Mouse (Mus musculus) liver, embryonic 14.5 days (tissue): ENCODE data around the gene Igf2bp3. TPM values are rescaled to one million over a fixed set of nuclear protein-coding genes. Genes with fewer than 3 reads are reported as not detected.

Source experiments
- ATAC-seq: fragments of 200-750 bp; cut with Nextera tagmentation; 2 replicates; pipeline ENCODE4 v1.8.0; 2017; ENCODE audit warnings: moderate number of reproducible peaks, mild to moderate bottlenecking, moderate library complexity; ENCODE audit not compliant: insufficient read depth
- DNase-seq, 3 experiments: peaks; one replicate each; pipeline ENCODE4 v3.0.0-alpha.2; 2012 to 2013; ENCODE audit warnings: low read depth in 3 of 3, low spot score in 3 of 3
- H3K27ac ChIP-seq: fragments of 300-500 bp; sonication (generic); 2 replicates; pipeline ENCODE4 v1.5.1; 2014; ENCODE audit warnings: moderate library complexity, mild to moderate bottlenecking, control low read depth, inconsistent platforms
- H3K27me3 ChIP-seq: fragments of 300-500 bp; sonication (generic); 2 replicates; pipeline ENCODE4 v1.6.1; 2014; ENCODE audit warnings: mild to moderate bottlenecking, low read length, moderate library complexity; ENCODE audit not compliant: control insufficient read depth, insufficient read depth
- H3K36me3 ChIP-seq: fragments of 300-500 bp; sonication (generic); replicated peaks from 2 replicates; pipeline ENCODE4 v1.6.1; 2014; ENCODE audit warnings: low read depth; ENCODE audit not compliant: control insufficient read depth, insufficient read depth
- H3K4me1 ChIP-seq, 2 experiments: fragments of 200-500 bp in 1 of 2; fragments of 300-500 bp in 1 of 2; sonication (generic) in 1 of 2; replicated peaks; 2 replicates each; pipeline ENCODE4 v1.6.1; 2012 to 2014; ENCODE audit warnings: antibody characterized with exemption in 1 of 2, inconsistent platforms in 1 of 2, low read length in 1 of 2; ENCODE audit not compliant: control insufficient read depth in 2 of 2, insufficient read depth in 2 of 2
- H3K4me2 ChIP-seq: fragments of 300-500 bp; sonication (generic); 2 replicates; pipeline ENCODE4 v1.6.1; 2014; ENCODE audit warnings: low read depth, mild to moderate bottlenecking, control low read depth, moderate library complexity
- H3K4me3 ChIP-seq, 2 experiments: fragments of 200-500 bp in 1 of 2; fragments of 300-500 bp in 1 of 2; sonication (generic) in 1 of 2; 2 replicates each; pipeline ENCODE4 v1.5.1; 2012 to 2014; ENCODE audit warnings: low read depth in 2 of 2, low read length in 2 of 2, mild to moderate bottlenecking in 2 of 2, control low read depth in 1 of 2, inconsistent platforms in 1 of 2, moderate library complexity in 1 of 2; ENCODE audit not compliant: insufficient read depth in 1 of 2
- H3K9ac ChIP-seq: fragments of 300-500 bp; sonication (generic); replicated peaks from 2 replicates; pipeline ENCODE4 v1.6.1; 2014; ENCODE audit warnings: mild to moderate bottlenecking, control low read depth, moderate library complexity
- H3K9me3 ChIP-seq: fragments of 300-500 bp; sonication (generic); 2 replicates; pipeline ENCODE4 v1.6.1; 2016; ENCODE audit warnings: low read length, mixed read lengths; ENCODE audit not compliant: control insufficient read depth
- CTCF ChIP-seq: IDR thresholded peaks from 2 replicates; pipeline ENCODE4 v1.5.1; 2016; ENCODE audit warnings: antibody characterized with exemption, low read depth, control low read depth
- EP300 ChIP-seq: IDR thresholded peaks from 2 replicates; pipeline ENCODE4 v1.6.1; 2016; ENCODE audit warnings: antibody characterized with exemption, low read depth
- WGBS: fragments of 180-500 bp; shearing (Covaris S2); extraction: QIAGEN DNeasy Blood & Tissue Kit; methylation state at CpG from one replicate; pipeline ENCODE4 v1.1.7; 2014; ENCODE audit not compliant: insufficient replicate concordance; 5-methylcytosine and 5-hydroxymethylcytosine counted together
- polyA plus RNA-seq, 2 experiments: library from polyadenylated mRNA; depleted of rRNA in 1 of 2; stranded (reverse) in 1 of 2; unstranded in 1 of 2; fragments of >200 nt; fragmentation: Nextera tagmentation in 1 of 2; extraction: Ambion mirVana in 1 of 2; gene quantifications; 2 replicates each; pipeline versions ENCODE4 v1.2.1 to v1.2.3; 2012 to 2014

Gene Igf2bp3
- polyA plus RNA-seq, 2 experiments: 7.6 to 14.0 TPM

DNA sequence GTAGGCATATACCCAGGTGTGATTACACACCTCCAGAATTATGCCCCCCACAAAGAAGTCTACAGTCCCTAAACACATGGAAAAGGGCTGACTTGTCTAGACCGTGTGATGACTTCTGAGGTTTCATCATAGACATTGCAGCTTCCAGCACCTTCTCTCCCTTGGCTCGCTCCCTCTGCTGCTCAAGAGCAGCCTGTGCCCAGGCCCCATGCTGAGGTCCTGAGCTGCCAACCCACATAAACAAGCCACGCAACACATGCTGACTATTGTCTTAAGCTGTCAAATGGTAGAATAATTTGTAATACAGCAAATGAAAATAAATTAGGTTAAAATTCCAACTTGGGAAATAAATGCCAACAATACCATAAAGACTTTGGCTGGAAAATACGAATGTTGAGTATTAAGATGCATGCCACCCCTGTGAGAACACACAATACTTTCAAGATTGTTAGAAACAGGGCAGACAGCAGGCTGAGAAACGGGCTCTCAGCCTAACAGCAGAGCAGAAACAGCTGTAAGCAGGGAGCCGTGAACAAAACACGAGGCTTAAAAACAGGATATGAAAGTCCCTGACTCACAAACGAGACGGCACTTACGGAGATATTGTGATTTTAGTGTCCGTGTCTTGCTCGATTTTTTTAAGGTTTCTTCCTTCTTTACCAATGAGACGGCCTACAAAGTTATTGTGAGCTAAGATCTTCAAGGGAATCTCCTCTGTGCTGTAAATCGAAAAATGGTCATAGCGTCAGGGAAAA is 107.8 kb downstream of the Igf2bp3 start:
- H3K9me3 ChIP-seq: no peaks in the 10 kb centered on the region
- H3K4me2 ChIP-seq: no peak overlapping the region
- TF ChIP-seq EP300: no peak
- no peak for TF ChIP-seq CTCF
- H3K4me1 ChIP-seq: no peaks in the 10 kb centered on the region
- DNase-seq (no peak), ATAC-seq (no peak)
- WGBS: 78% methylated on average over 15 of the region's 15 CpGs
- no peak overlapping the region for H3K27ac ChIP-seq
- no peaks in the 10 kb centered on the region for H3K27me3 ChIP-seq
- no peak overlapping the region for H3K9ac ChIP-seq
- no peaks in the 10 kb centered on the region; the same call in 1 of the 2 replicates for H3K36me3 ChIP-seq
- no peak overlapping the region for H3K4me3 ChIP-seq

DNA sequence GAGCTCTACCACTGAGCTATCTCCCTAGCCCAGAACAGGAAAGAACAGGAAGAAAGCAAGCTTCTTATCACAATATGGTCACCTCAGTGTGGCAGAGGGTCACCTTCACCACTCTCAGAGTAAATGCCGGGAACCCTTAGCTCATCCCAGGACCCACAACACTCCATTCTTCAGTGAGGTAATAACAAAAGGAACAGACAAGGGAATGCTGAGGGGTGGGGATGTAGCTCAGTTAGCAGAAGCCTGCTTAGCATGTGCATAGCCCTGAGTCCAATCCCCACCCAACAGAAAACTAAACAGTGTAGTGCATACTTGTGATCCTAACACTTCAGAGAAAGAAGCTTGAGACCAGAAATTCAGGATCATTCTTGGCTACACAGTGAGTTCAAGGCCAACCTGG is 115.7 kb downstream of the Igf2bp3 start:
- Histone ChIP-seq H3K27ac (no peak overlapping the region), H3K4me1 (peaks cover 0 to 4% of the 10 kb centered on the region in 2 experiments; a peak in 1 of 4 replicates), H3K4me3 (no peak overlapping the region), H3K4me2 (no peak overlapping the region), H3K36me3 (peaks cover 5% of the 10 kb centered on the region), H3K9ac (no peak overlapping the region), H3K27me3 (no peaks in the 10 kb centered on the region), H3K9me3 (no peaks in the 10 kb centered on the region)
- ATAC-seq (no peak), DNase-seq (no peak)
- TF ChIP-seq EP300 (no peak), CTCF (no peak)
- 43% methylated on average over 1 of the region's 1 CpGs for WGBS

DNA sequence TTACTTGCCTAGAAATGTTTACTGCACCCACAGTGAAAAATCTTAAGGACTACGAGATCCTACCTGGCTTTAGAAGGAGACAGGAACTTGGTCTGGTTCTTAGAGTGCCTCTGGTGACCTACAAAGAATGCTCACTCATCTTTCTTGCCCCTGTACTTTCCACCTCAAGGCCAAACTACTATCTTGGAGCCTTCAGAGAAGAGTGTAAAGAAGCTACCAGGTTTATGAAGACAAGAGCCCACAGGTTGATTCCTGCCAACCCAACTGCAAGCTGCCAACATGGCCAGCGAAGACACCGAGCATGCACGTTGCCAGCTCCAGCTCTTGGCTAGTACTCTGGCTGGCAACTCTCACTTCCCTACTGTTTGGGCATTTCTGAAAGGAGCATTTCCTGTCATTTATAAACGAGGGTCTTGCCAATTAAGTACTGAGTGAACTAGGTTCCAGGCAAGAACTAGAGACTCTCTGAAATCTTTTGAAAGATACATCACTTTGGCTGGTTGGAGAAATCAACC is 117.1 kb downstream of the Igf2bp3 start:
- Histone ChIP-seq H3K36me3 (peaks cover 8% of the 10 kb centered on the region), H3K27me3 (no peaks in the 10 kb centered on the region), H3K27ac (no peak overlapping the region), H3K4me1 (peaks cover 0 to 4% of the 10 kb centered on the region in 2 experiments; a peak in 1 of 4 replicates), H3K4me3 (no peak overlapping the region), H3K4me2 (no peak overlapping the region), H3K9ac (no peak overlapping the region), H3K9me3 (no peaks in the 10 kb centered on the region)
- 78% methylated on average over 5 of the region's 5 CpGs for WGBS
- no peak for TF ChIP-seq CTCF
- ATAC-seq (no peak), DNase-seq (no peak)

DNA sequence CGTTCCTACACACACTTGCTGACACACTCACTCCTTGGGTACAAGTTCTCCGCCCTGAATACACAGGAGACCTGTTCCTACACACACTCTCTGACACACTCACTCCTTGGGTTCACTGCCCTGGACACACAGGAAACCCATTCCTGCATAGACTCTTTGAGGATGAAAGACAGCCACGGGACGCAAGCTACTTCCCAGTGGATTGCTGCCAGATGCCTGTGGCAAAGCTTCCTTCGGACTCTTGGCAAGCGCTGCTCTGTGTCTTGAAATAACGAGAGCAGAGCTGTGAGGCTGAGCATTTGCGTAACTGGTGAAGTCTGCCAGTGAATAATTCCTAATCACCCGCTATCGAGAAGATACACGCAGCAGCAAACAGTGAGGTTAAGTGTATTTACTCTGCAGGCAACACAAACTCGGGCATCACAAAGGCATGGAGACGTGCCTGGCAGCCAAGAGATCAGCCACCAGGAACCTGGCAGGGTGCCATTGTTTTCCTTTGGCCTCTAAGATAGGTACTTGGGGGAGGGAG is 117.8 kb downstream of the Igf2bp3 start:
- H3K27me3 ChIP-seq: no peaks in the 10 kb centered on the region
- peaks cover 0 to 4% of the 10 kb centered on the region in 2 experiments; a peak in 1 of 4 replicates for H3K4me1 ChIP-seq
- peaks cover 8% of the 10 kb centered on the region for H3K36me3 ChIP-seq
- H3K9ac ChIP-seq: no peak overlapping the region
- H3K27ac ChIP-seq: no peak overlapping the region
- TF ChIP-seq CTCF: no peak
- no peak for TF ChIP-seq EP300
- no peaks in the 10 kb centered on the region for H3K9me3 ChIP-seq
- H3K4me3 ChIP-seq: no peak overlapping the region
- DNase-seq: no peak
- ATAC-seq: no peak
- no peak overlapping the region for H3K4me2 ChIP-seq
- 70% methylated on average over 13 of the region's 13 CpGs for WGBS

DNA sequence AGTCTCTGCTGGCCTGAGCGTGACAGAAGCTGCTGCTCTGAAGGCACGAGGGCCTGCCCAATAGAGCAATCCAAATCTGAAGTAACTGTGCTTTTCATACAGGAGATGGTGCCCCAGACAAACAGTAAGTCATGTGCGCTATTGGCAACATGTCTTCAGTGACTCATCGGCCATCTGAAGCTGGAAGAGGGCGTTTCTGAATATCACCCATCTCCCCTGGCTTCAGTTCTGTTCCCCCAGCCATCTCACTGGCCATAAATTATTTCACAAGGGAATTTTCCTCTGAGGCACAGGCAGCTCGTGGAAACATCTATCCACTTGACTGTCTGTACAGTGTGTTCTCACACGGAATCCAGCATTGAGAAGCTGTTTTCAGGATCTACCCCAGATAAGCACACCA is 118.3 kb downstream of the Igf2bp3 start:
- WGBS: 76% methylated on average over 7 of the region's 7 CpGs
- Histone ChIP-seq H3K4me2 (no peak overlapping the region), H3K36me3 (peaks cover 8% of the 10 kb centered on the region), H3K4me3 (no peak overlapping the region), H3K9ac (no peak overlapping the region), H3K4me1 (peaks cover 0 to 4% of the 10 kb centered on the region in 2 experiments; a peak in 1 of 4 replicates), H3K9me3 (no peaks in the 10 kb centered on the region), H3K27ac (no peak overlapping the region), H3K27me3 (no peaks in the 10 kb centered on the region)
- ATAC-seq: no peak
- no peak for TF ChIP-seq CTCF
- no peak for TF ChIP-seq EP300
- DNase-seq: no peak
